Mouse (Mus musculus): ENCODE measurements around the gene Fnbp4. TPM values are rescaled to one million over a fixed set of nuclear protein-coding genes. Genes with fewer than 3 reads are reported as not detected.
A peak's percentile ranks its signal among the peaks of the same experiment; 100 is the strongest.
"Not testable (repeated sequence)": the region's sequence is repeated elsewhere in the genome, so short reads cannot be mapped to it uniquely, and the experiment has no call there.

The Fnbp4 gene
- polyA plus RNA-seq, 1 experiment from 2014 or later: 87.3 TPM

DNA sequence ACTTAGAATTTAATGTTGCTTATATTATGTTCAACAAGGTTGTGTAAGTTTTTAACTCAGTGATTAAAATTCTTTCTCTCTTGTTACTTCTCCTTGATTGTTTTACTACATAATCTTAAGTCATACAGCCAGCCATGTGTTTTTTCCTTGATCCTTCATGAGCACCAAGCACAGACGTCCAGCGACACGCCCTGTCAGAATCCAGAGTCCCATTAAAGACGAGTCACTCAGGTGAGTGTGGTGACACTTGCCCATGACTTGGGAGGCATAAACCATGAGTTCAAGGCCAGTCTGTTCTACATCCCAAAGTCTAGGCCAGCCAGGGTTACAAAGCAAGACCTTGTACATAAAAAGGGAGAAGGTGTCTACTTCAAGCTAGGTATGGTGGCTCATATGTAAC, 71.0 kb downstream of the Fnbp4 start:
- Histone ChIP-seq H3K36me3 (replicated peaks; ENCODE audit: control insufficient read depth, insufficient read depth) (no peaks in the 10 kb centered on the region), H3K9ac (no peak overlapping the region), H3K27ac (no peak overlapping the region), H3K27me3 (ENCODE audit: control insufficient read depth, insufficient read depth, low read length) (no peaks in the 10 kb centered on the region), H3K4me3 (replicated peaks; ENCODE audit: low read length) (no peak overlapping the region), H3K9me3 (ENCODE audit: control insufficient read depth, low read length) (no peaks in the 10 kb centered on the region), H3K4me2 (replicated peaks) (no peak overlapping the region), H3K4me1 (replicated peaks; ENCODE audit: control insufficient read depth, insufficient read depth, low read length) (no peaks in the 10 kb centered on the region)
- ATAC-seq (ENCODE audit: low FRiP score): no peak
- WGBS: 82% methylated on average over 4 of the region's 4 CpGs
- DNase-seq (ENCODE audit: low spot score): no peak

DNA sequence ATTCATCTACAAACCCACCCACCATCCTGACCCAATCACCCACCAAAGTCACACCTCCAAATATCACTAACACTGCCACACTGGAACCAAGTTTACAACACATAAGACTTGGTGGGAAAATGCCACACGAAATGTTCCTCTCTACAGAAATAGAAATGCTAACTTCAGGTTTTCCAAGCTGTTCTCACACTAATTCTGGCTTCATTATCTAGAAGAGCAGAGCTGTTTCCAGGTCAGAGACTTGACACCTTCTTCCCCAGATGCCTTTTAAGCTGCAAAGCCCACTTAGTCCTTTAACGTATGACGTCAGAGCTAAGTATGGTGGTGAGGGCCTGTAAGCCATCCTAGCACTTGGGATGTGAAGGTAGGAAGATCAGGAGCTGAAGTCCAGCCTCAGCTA, 73.5 kb downstream of the Fnbp4 start:
- ATAC-seq (ENCODE audit: low FRiP score): no peak
- H3K36me3 ChIP-seq (replicated peaks; ENCODE audit: control insufficient read depth, insufficient read depth): no peaks in the 10 kb centered on the region
- no peak overlapping the region for H3K4me3 ChIP-seq (replicated peaks; ENCODE audit: low read length)
- H3K4me2 ChIP-seq (replicated peaks): no peak overlapping the region
- no peaks in the 10 kb centered on the region for H3K4me1 ChIP-seq (replicated peaks; ENCODE audit: control insufficient read depth, insufficient read depth, low read length)
- H3K27ac ChIP-seq: no peak overlapping the region
- no peak for DNase-seq (ENCODE audit: low spot score)
- H3K9me3 ChIP-seq (ENCODE audit: control insufficient read depth, low read length): no peaks in the 10 kb centered on the region
- H3K9ac ChIP-seq: no peak overlapping the region
- H3K27me3 ChIP-seq (ENCODE audit: control insufficient read depth, insufficient read depth, low read length): no peaks in the 10 kb centered on the region
- WGBS: 89% methylated on average over 3 of the region's 3 CpGs

DNA sequence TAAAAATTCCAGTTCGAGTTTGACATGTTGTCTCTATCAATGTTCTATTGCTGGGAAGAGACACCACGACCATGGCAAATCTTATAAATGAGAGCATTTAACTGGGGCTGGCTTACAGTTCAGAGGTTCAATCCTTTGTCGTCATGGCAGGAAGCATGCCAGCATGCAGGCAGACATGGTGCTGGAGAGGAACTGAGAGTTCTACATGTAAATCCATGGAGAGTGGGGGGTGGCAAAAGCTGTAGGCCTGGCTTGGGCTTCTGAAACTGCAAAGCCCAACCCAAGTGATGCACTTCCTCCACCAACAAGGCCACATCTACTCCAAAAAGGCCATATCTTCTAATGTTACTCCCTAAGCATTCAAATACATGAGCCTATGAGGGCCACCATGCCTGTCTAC, 75.7 kb downstream of the Fnbp4 start:
- H3K4me3 ChIP-seq (replicated peaks; ENCODE audit: low read length): no peak overlapping the region
- DNase-seq (ENCODE audit: low spot score): no peak
- no peak overlapping the region for H3K4me2 ChIP-seq (replicated peaks)
- no peak for ATAC-seq (ENCODE audit: low FRiP score)
- H3K36me3 ChIP-seq (replicated peaks; ENCODE audit: control insufficient read depth, insufficient read depth): no peaks in the 10 kb centered on the region
- no peaks in the 10 kb centered on the region for H3K27me3 ChIP-seq (ENCODE audit: control insufficient read depth, insufficient read depth, low read length)
- H3K9me3 ChIP-seq (ENCODE audit: control insufficient read depth, low read length): no peaks in the 10 kb centered on the region
- H3K9ac ChIP-seq: no peak overlapping the region
- 81% methylated on average over 3 of the region's 3 CpGs for WGBS
- H3K27ac ChIP-seq: no peak overlapping the region
- no peaks in the 10 kb centered on the region for H3K4me1 ChIP-seq (replicated peaks; ENCODE audit: control insufficient read depth, insufficient read depth, low read length)

DNA sequence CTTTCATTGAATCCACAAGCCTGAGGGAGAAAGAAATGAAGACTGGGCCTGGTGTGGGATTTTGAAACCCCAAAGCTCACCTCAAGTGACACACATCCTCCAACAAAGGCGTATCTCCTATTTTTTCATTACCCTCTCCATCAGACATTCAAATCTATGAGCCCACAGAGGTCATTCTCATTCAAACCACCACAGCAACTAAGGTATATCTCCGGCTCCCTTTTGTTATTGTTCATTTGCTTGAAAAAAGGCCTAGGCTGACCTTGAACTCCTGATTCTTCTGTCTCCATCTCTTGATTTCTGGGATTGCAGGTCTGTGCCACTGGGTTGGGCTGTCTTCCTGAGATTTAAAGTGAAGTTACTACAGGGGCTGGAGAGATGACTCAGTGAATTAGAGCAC, 77.8 kb downstream of the Fnbp4 start:
- no peak for DNase-seq (ENCODE audit: low spot score)
- 87% methylated on average over 2 of the region's 2 CpGs for WGBS
- H3K36me3 ChIP-seq (replicated peaks; ENCODE audit: control insufficient read depth, insufficient read depth): no peaks in the 10 kb centered on the region
- no peaks in the 10 kb centered on the region for H3K27me3 ChIP-seq (ENCODE audit: control insufficient read depth, insufficient read depth, low read length)
- H3K4me3 ChIP-seq (replicated peaks; ENCODE audit: low read length): no peak overlapping the region
- no peak overlapping the region for H3K27ac ChIP-seq
- no peak for ATAC-seq (ENCODE audit: low FRiP score)
- H3K4me2 ChIP-seq (replicated peaks): no peak overlapping the region
- no peaks in the 10 kb centered on the region for H3K9me3 ChIP-seq (ENCODE audit: control insufficient read depth, low read length)
- H3K4me1 ChIP-seq (replicated peaks; ENCODE audit: control insufficient read depth, insufficient read depth, low read length): no peaks in the 10 kb centered on the region
- no peak overlapping the region for H3K9ac ChIP-seq

DNA sequence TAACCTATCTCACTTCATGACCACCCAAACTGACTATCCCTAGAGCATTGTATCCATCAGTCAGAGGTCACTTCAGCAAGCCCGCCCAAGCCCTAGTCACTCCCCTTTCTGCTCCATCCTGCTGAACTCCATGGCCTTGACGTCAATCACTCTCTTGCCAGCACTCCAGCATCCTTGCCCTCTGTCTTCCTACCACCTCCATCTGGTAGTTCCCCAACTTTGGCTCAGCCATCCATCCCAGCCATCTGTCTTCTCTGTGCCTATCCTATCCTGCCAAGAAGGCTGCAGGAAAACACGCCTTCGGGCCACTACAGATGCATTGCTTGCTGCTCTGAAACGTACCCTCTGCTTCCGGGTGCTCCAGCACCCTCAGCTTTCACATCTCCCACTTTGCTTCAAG, 78.6 kb downstream of the Fnbp4 start:
- no peaks in the 10 kb centered on the region for H3K4me1 ChIP-seq (replicated peaks; ENCODE audit: control insufficient read depth, insufficient read depth, low read length)
- ATAC-seq (ENCODE audit: low FRiP score): no peak
- H3K9ac ChIP-seq: no peak overlapping the region
- H3K4me2 ChIP-seq (replicated peaks): no peak overlapping the region
- H3K27ac ChIP-seq: no peak overlapping the region
- H3K9me3 ChIP-seq (ENCODE audit: control insufficient read depth, low read length): no peaks in the 10 kb centered on the region
- no peak overlapping the region for H3K4me3 ChIP-seq (replicated peaks; ENCODE audit: low read length)
- peak; percentile 27 for DNase-seq (ENCODE audit: low spot score)
- no peaks in the 10 kb centered on the region for H3K36me3 ChIP-seq (replicated peaks; ENCODE audit: control insufficient read depth, insufficient read depth)
- H3K27me3 ChIP-seq (ENCODE audit: control insufficient read depth, insufficient read depth, low read length): no peaks in the 10 kb centered on the region
- 79% methylated on average over 6 of the region's 6 CpGs for WGBS

DNA sequence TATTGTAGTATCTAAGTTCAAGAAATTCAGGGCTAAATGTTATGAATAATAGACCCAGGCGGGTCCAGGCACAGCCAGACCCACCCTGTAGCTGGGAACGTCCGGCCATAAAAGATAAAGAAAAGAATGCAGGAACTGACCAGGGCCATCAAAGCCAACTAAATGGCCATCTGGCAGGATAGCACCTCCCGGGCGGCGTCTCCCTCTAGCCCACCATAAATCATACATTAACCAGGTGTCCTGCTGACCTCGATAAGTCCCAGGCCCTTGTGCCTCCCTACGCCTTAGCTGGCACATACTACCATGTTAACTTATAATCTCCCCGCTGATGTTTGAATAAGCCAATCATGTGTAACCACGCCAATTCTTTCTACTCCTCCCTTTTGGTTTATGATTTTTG, 79.4 kb downstream of the Fnbp4 start:
- not testable (repeated sequence) for H3K4me1 ChIP-seq (replicated peaks; ENCODE audit: control insufficient read depth, insufficient read depth, low read length); H3K36me3 ChIP-seq (replicated peaks; ENCODE audit: control insufficient read depth, insufficient read depth); H3K27me3 ChIP-seq (ENCODE audit: control insufficient read depth, insufficient read depth, low read length); H3K27ac ChIP-seq; H3K9me3 ChIP-seq (ENCODE audit: control insufficient read depth, low read length); ATAC-seq (ENCODE audit: low FRiP score); H3K4me3 ChIP-seq (replicated peaks; ENCODE audit: low read length); H3K4me2 ChIP-seq (replicated peaks); DNase-seq (ENCODE audit: low spot score); H3K9ac ChIP-seq
- 90% methylated on average over 10 of the region's 10 CpGs for WGBS

DNA sequence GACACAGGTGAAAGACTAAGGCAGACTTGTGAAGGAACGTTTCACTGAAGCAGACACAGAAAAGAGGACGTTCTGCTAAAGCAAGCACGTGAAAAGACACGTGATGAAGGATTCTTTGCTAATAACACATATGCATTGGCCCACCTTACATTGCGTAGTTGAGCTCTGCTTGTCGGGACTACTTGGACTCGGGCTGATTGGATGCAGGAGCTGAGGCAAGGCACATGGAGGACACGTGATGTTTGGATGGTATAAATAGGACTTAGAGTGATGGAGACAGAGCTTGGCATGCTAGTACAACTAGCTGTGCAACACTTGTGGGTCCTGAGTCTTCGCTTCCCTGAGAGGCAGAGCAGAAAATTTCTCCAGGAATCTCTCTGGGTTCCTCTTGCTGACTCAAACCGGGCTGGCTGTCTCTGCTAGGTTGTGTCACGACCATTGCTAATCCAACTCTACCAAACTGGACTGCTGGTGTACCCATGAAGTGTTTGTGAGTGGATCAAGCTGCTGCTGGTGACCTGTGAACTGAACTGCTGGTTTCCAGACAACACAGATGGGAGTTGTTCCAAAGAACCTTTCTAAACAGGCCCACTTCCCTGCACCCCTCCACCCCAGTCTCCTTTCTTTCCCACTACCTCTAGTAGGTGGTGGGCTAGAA, 80.5 kb downstream of the Fnbp4 start:
- no peaks in the 10 kb centered on the region for H3K27me3 ChIP-seq (ENCODE audit: control insufficient read depth, insufficient read depth, low read length)
- ATAC-seq (ENCODE audit: low FRiP score): no peak
- H3K9ac ChIP-seq: no peak overlapping the region

DNA sequence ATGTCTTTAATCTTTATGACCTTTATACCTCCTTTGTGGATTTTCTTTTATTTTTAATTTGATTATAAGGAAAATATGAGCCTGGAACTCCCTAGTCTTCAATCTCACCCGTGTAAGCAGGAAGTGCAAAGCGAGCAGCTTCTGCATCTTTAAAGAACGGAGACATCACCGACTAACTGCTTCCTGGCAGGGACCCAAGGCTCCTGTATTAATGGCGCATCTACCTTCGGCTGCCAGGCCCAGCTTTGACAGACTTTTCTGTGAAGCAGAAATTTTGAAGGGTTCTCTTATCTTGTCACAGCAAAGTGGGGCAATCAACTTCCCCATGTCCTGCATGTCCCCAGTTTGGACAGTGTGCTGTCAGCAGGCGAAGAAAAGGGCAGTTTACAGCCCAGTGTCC, 83.6 kb downstream of the Fnbp4 start:
- H3K4me2 ChIP-seq (replicated peaks): no peak overlapping the region
- 68% methylated on average over 7 of the region's 7 CpGs for WGBS
- ATAC-seq (ENCODE audit: low FRiP score) (no peak), DNase-seq (ENCODE audit: low spot score) (no peak)
- H3K27ac ChIP-seq: no peak overlapping the region
- H3K9ac ChIP-seq: no peak overlapping the region
- H3K27me3 ChIP-seq (ENCODE audit: control insufficient read depth, insufficient read depth, low read length): no peaks in the 10 kb centered on the region
- H3K36me3 ChIP-seq (replicated peaks; ENCODE audit: control insufficient read depth, insufficient read depth): no peaks in the 10 kb centered on the region
- no peaks in the 10 kb centered on the region for H3K4me1 ChIP-seq (replicated peaks; ENCODE audit: control insufficient read depth, insufficient read depth, low read length)
- no peak overlapping the region for H3K4me3 ChIP-seq (replicated peaks; ENCODE audit: low read length)
- H3K9me3 ChIP-seq (ENCODE audit: control insufficient read depth, low read length): no peaks in the 10 kb centered on the region

More for the DNA sequence above, 80.5 kb downstream of the Fnbp4 start:
- no peaks in the 10 kb centered on the region for H3K4me1 ChIP-seq (replicated peaks; ENCODE audit: control insufficient read depth, insufficient read depth, low read length)
- H3K9me3 ChIP-seq (ENCODE audit: control insufficient read depth, low read length): no peaks in the 10 kb centered on the region
- 86% methylated on average over 11 of the region's 11 CpGs for whole genome bisulfite sequencing
- H3K27ac ChIP-seq: no peak overlapping the region
- no peak for DNase-seq (ENCODE audit: low spot score)
- H3K4me3 ChIP-seq (replicated peaks; ENCODE audit: low read length): no peak overlapping the region
- no peak overlapping the region for H3K4me2 ChIP-seq (replicated peaks)
- no peaks in the 10 kb centered on the region for H3K36me3 ChIP-seq (replicated peaks; ENCODE audit: control insufficient read depth, insufficient read depth)
